Mouse (Mus musculus) heart, postnatal 0 days (tissue): ENCODE data around the gene B3gat1.

Source experiments
- CTCF ChIP-seq: IDR thresholded peaks from 2 replicates; pipeline ENCODE4 v1.5.1; 2016; ENCODE audit warnings: antibody characterized with exemption, control low read depth, low read depth
- EP300 ChIP-seq: IDR thresholded peaks from 2 replicates; pipeline ENCODE4 v1.6.1; 2016; ENCODE audit warnings: antibody characterized with exemption, low read depth

DNA sequence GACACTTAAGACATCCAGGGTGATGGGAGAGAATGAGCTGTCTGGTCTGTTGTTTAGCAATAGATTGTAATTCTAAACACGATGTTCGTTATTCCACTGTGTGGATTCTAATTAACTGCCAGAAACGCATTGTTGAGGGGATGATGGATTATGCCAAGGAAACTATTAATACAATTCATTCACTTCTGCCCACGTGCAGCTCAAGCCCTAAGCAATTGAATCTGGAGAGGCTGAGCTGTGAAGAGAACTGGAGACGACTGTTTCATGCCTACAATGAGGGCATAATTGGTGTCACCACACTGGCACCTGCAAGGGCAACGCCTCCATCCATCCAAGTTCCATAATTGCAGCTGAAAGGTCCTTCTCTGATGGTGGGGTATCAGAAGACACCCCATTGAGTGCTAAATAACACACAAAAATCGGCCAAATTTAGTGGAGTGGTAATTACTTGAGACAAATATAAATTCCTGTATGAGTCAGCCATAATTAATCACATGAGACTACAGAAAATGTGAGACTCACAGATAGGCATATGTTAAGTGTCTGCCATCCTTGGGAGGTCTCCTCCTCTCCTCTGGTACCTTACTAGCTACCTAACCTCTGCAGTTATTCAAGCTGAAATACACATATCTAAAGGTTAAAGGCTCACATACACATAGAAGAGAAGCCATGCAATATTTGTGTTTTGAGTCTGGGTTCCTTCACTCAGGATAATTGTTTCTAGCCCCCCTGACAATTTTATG is 43.4 kb upstream of the B3gat1 start:
- TF ChIP-seq CTCF (no peak), EP300 (no peak)
